Mouse (Mus musculus) bone marrow macrophage, adult 2 months (primary cell): ENCODE results near the gene Zfp426. TPM values are rescaled to one million over a fixed set of nuclear protein-coding genes. Genes with fewer than 3 reads are reported as not detected.

Source experiments
- H3K27ac ChIP-seq: 2 replicates; pipeline ENCODE4 v1.5.1; 2012; ENCODE audit warnings: low read depth, low read length; ENCODE audit not compliant: insufficient read depth
- H3K4me1 ChIP-seq: 2 replicates; pipeline ENCODE4 v1.6.1; 2012; ENCODE audit warnings: low read length; ENCODE audit not compliant: control insufficient read depth, insufficient read depth
- H3K4me3 ChIP-seq: 2 replicates; pipeline ENCODE4 v1.5.1; 2012; ENCODE audit warnings: mild to moderate bottlenecking, low read length, moderate library complexity; ENCODE audit not compliant: insufficient read depth
- CTCF ChIP-seq: IDR thresholded peaks from 2 replicates; pipeline ENCODE4 v1.5.1; 2012; ENCODE audit warnings: low read depth, mild to moderate bottlenecking, low read length, moderate library complexity
- POLR2A ChIP-seq: IDR thresholded peaks from 2 replicates; pipeline ENCODE4 v1.6.1; 2012; ENCODE audit warnings: mild to moderate bottlenecking, low read depth, low read length, borderline replicate concordance
- polyA plus RNA-seq: library from polyadenylated mRNA; stranded (reverse); fragments of >200 nt; gene quantifications from 2 replicates; pipeline ENCODE4 v1.2.4, GENCODE M21; 2012; ENCODE audit not compliant: missing spikeins, insufficient read depth, insufficient read length

Gene Zfp426
- polyA plus RNA-seq, 1 experiment, result 14.7 TPM

- no peak for TF ChIP-seq POLR2A
- TF ChIP-seq CTCF, result no peak
Observed at GRCm38 (mm10) chr9:20466761-20467442, 25.6 kb downstream of the Zfp426 start.

DNA sequence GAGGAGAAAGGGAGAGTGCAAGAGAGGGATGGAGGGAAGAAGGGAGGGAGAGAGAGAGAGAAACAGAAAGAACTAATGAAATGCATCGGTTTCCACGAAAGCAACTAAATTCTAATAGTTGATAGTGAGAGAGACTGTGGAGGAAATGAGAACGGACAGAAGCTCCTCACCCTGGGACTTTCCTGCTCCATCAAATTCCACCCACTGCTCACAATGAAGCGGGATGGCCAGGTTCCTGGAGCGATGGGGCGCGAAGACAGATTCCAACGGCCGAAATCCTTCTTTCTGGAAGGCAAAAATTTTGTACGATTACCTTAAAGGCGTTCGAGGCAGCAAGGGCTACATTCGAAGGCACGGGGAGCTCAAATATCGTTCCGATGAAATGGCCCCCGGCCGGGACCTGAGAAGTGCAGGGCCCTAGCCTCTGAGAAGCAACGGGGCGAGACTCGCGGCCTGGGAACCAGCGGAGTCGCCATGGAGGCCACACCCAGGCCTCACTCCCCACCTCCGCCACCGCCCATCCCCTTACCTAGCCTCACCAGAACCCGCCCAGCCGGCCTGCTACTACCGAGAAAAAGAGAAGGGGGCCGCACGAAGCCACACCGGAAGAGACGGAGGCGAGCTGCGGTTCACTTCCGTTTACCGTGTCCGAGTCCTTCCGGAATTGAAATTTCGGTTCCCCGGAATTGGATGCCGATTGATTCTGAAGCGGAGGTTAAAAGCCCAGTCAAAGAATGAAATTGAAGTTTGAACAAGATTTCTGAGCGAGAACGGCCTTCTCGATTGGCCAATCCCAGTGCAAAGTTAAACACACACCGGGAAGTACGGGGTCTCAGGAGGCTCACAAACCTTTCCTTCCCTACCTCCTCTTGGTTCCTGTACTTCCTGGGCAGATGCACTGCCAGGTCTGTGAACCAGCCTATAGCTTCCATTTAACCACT lies 32.9 kb downstream of the Zfp426 start, which contains the start of gene Zfp26:
Gene Zfp26 (minus strand): TSS at position 786 of the 941 bp plus-strand sequence.
- peaks cover 5% of the 10 kb centered on the region for H3K4me1 ChIP-seq
- TF ChIP-seq POLR2A (no peak), CTCF (no peak)
- H3K27ac ChIP-seq, result peak within 1 kb of the TSS; percentile 77
- H3K4me3 ChIP-seq, result peak within 1 kb of the TSS; percentile 82

More at GRCm38 (mm10) chr9:20466761-20467442, 25.6 kb downstream of the Zfp426 start:
- Histone ChIP-seq H3K27ac (no peak overlapping the region), H3K4me3 (no peak overlapping the region), H3K4me1 (peaks cover 3% of the 10 kb centered on the region)

DNA sequence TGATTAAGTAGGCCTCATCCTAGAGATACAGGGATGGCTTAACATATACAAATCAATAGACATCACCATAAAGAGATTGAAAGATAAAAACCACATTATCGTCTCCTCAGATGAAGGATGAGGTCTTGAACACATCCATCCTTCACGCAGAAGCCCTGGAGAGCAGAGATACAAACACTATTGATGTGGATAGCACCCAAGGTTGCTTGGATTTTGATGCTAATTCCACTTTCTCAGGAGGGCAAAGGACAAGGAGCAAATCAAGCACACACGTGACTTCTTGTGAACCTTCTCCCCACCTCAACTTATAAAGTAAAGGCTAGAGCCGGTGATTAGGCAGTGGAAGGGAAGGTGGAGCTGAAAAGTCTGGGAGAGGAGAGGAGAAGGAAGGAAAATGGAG lies 38.9 kb downstream of the Zfp426 start:
- TF ChIP-seq CTCF (no peak), POLR2A (no peak)
- H3K27ac ChIP-seq, result no peak overlapping the region
- peaks cover 3% of the 10 kb centered on the region; the same call in 1 of the 2 replicates for H3K4me1 ChIP-seq

GRCm38 (mm10) chr9:20451493-20451892 lies 41.1 kb downstream of the Zfp426 start:
- Histone ChIP-seq H3K27ac (no peak overlapping the region), H3K4me3 (no peak overlapping the region), H3K4me1 (peaks cover 3% of the 10 kb centered on the region; the same call in 1 of the 2 replicates)
- TF ChIP-seq POLR2A, result no peak
- no peak for TF ChIP-seq CTCF

More for the DNA sequence above, 38.9 kb downstream of the Zfp426 start:
- no peak overlapping the region for H3K4me3 ChIP-seq

- TF ChIP-seq CTCF (no peak), POLR2A (no peak)
- Histone ChIP-seq H3K4me1 (no peaks in the 10 kb centered on the region), H3K4me3 (no peak overlapping the region), H3K27ac (no peak overlapping the region)
Observed at GRCm38 (mm10) chr9:20443183-20443783, 49.3 kb downstream of the Zfp426 start.

GRCm38 (mm10) chr9:20430004-20430403 lies 62.5 kb downstream of the Zfp426 start:
- Histone ChIP-seq H3K4me3 (no peak overlapping the region), H3K4me1 (no peaks in the 10 kb centered on the region), H3K27ac (no peak overlapping the region)
- TF ChIP-seq POLR2A (no peak), CTCF (no peak)

Other genes starting within 250 kb of the Zfp426 start
- gene Olfr39, start 210.4 kb downstream of the Zfp426 start, polyA plus RNA-seq, result not detected in 2 replicates
- gene Olfr873, start 194.2 kb downstream of the Zfp426 start, polyA plus RNA-seq, result not detected in 2 replicates
- not detected in 2 replicates for gene Olfr18, start 156.7 kb downstream of the Zfp426 start, polyA plus RNA-seq
- 17.3 and 17.7 TPM in 2 replicates for gene Zfp560, start 107.6 kb downstream of the Zfp426 start, polyA plus RNA-seq
- 13.8 and 15.5 TPM in 2 replicates for gene Zfp26, start 32.6 kb downstream of the Zfp426 start, polyA plus RNA-seq
- 16.1 and 20.6 TPM in 2 replicates for gene Zfp266, start 28.7 kb upstream of the Zfp426 start, polyA plus RNA-seq
- gene Zfp846, start 88.5 kb upstream of the Zfp426 start, polyA plus RNA-seq, result 7.4 and 7.5 TPM in 2 replicates
- 309 and 316 TPM in 2 replicates for gene Ubl5, start 150.1 kb upstream of the Zfp426 start, polyA plus RNA-seq
- 15.7 and 16.7 TPM in 2 replicates for gene Fbxl12, start 152.0 kb upstream of the Zfp426 start, polyA plus RNA-seq
- 11.4 and 11.5 TPM in 2 replicates for gene Pin1, start 159.3 kb upstream of the Zfp426 start, polyA plus RNA-seq